Mouse (Mus musculus) MEL (cell line): ENCODE results near the gene D17Wsu92e.

ENCODE experiments used
- CTCF ChIP-seq, 3 experiments: IDR thresholded peaks in 2 of 3; conservative IDR thresholded peaks in 1 of 3; 2 replicates each; pipeline ENCODE4 v1.5.1; 2011 to 2012; ENCODE audit warnings: low read length in 3 of 3, low read depth in 2 of 3, mild to moderate bottlenecking in 2 of 3, improper control_type of control experiment in 1 of 3, inconsistent platforms in 1 of 3, mixed read lengths in 1 of 3, moderate library complexity in 1 of 3; ENCODE audit not compliant: control insufficient read depth in 1 of 3, insufficient read depth in 1 of 3, poor library complexity in 1 of 3, severe bottlenecking in 1 of 3
- EP300 ChIP-seq, 2 experiments: IDR thresholded peaks; 2 replicates each; pipeline ENCODE4 v1.6.1; 2011; ENCODE audit warnings: improper control_type of control experiment in 2 of 2, low read length in 2 of 2, low read depth in 1 of 2, mild to moderate bottlenecking in 1 of 2
- MXI1 ChIP-seq: IDR thresholded peaks from 2 replicates; pipeline ENCODE4 v1.6.1; 2011; ENCODE audit warnings: mild to moderate bottlenecking, low read depth, low read length, improper control_type of control experiment
- NRF1 ChIP-seq: IDR thresholded peaks from 2 replicates; pipeline ENCODE4 v1.6.1; 2014; ENCODE audit warnings: low read depth, mild to moderate bottlenecking, inconsistent platforms, low read length, improper control_type of control experiment, moderate library complexity; ENCODE audit not compliant: poor library complexity, insufficient read depth, severe bottlenecking
- POLR2A ChIP-seq, 2 experiments: IDR thresholded peaks; 2 replicates each; pipeline ENCODE4 v1.6.1; 2011 to 2012; ENCODE audit warnings: low read length in 2 of 2, mild to moderate bottlenecking in 2 of 2, control low read depth in 1 of 2, improper control_type of control experiment in 1 of 2, low read depth in 1 of 2, moderate library complexity in 1 of 2; ENCODE audit not compliant: control insufficient read depth in 1 of 2, insufficient read depth in 1 of 2, poor library complexity in 1 of 2
- SMC3 ChIP-seq: IDR thresholded peaks from 2 replicates; pipeline ENCODE4 v1.6.1; 2011; ENCODE audit warnings: low read depth, low read length, improper control_type of control experiment
- UBTF ChIP-seq: IDR thresholded peaks from 2 replicates; pipeline ENCODE4 v1.6.1; 2012; ENCODE audit warnings: low read depth, mild to moderate bottlenecking, inconsistent platforms, low read length, improper control_type of control experiment, moderate library complexity, borderline replicate concordance; ENCODE audit not compliant: insufficient read depth
- ZC3H11A ChIP-seq: IDR thresholded peaks from 2 replicates; pipeline ENCODE4 v1.6.1; 2012; ENCODE audit warnings: low read depth, mild to moderate bottlenecking, inconsistent platforms, low read length, improper control_type of control experiment
- ZKSCAN1 ChIP-seq: IDR thresholded peaks from 2 replicates; pipeline ENCODE4 v1.6.1; 2012; ENCODE audit warnings: low read depth, mild to moderate bottlenecking, inconsistent platforms, low read length, improper control_type of control experiment, moderate library complexity

DNA sequence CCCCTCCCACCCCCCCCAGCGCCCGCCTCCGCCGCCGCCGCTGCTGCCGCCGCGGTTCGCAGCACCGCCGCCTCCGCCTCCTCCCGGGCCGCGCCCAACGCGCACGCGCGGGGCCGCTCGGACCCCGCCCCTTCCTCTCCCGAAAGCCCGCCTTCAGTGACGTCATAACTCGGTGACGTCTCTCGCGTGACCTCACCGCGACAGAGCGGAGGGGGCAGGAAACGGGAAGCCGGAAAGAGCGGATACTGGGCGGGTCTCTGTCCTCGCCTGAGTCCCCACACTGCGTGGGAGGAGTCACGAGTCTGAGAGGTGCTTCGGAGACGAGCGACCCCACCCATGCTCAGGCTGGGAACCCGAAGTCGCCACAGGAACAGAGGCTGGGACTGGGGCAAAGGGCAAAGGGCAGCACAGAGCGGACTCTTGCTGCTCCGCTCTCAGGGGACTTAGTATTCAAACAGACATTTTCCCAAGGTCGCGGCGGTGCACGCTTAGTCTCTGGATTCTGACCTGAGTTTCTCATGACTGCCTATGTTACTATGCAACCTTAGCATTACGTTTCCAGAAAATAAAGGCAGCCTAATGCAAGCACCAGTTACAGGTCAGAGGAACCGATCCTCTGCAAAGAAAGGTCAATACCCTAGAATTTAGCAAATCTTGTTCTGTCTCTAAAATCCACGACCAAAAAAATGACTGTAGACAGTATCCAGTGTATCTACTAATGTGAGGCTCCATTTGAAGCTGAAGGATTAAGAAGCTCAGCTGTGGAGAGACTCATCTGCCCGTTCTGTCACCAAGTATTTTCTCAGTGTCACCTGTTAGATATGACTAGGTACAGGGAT lies at the start of gene D17Wsu92e:
- TF ChIP-seq NRF1 = peak; percentile 84
- TF ChIP-seq ZKSCAN1 = no peak
- TF ChIP-seq POLR2A (IDR thresholded peaks at IDR 0.05; ENCODE audit: control insufficient read depth in 1 of 2, insufficient read depth in 1 of 2, low read depth in 1 of 2, low read length in 2 of 2, poor library complexity in 1 of 2) = peak in 1 of 2 experiments; percentile 78; a peak in 1 of 4 replicates
- no peak for TF ChIP-seq ZC3H11A
- TF ChIP-seq MXI1 = peak; percentile 79
- no peak for TF ChIP-seq CTCF (IDR thresholded peaks at IDR 0.05 in 2 of 3, conservative IDR thresholded peaks at IDR 0.05 in 1 of 3; ENCODE audit: control insufficient read depth in 1 of 3, insufficient read depth in 1 of 3, low read depth in 2 of 3, low read length in 3 of 3, poor library complexity in 1 of 3, severe bottlenecking in 1 of 3)
- TF ChIP-seq UBTF = no peak
- peak; percentile 33 to 51; a peak in 2 of 4 replicates for TF ChIP-seq EP300 (IDR thresholded peaks at IDR 0.05; ENCODE audit: low read depth in 1 of 2, low read length in 2 of 2)
- TF ChIP-seq SMC3 = no peak
